Mouse (Mus musculus) lung, postnatal 36 days (tissue): Measurements from ENCODE around the gene Tcf12.
A peak's percentile ranks its signal among the peaks of the same experiment; 100 is the strongest.

Source experiments
- DNase-seq: peaks from one replicate; pipeline ENCODE4 v3.0.0; 2022; ENCODE audit warnings: mixed read lengths

The Tcf12 gene

GRCm38 (mm10) chr9:71831756-71832699 lies 279.6 kb downstream of the Tcf12 start:
- peak; percentile 87 for DNase-seq

- no peak for DNase-seq
Measured at GRCm38 (mm10) chr9:71830994-71831393, 280.7 kb downstream of the Tcf12 start.

- DNase-seq: no peak
Measured at GRCm38 (mm10) chr9:71830365-71830764, 281.3 kb downstream of the Tcf12 start.

- DNase-seq: no peak
Measured at GRCm38 (mm10) chr9:71829753-71830152, 281.9 kb downstream of the Tcf12 start.

DNA sequence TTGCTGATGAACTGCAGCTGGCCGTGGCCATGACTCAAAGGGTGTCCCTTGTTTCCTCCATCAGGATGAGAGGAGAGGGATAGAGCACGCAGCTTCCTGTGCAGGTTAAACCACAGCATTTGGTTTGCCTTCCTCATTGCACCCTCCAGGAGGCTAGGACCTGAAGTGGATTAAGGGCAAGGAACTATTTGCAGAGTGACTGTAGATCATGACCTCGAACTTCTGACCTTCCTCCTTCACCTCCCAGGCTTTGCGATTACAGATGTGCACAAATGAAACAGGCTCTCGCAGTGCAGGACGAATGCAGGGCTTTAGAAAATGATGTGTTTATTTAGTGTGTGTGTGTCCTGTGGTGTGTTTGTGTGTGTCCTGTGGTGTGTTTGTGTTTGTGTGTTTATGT lies 282.5 kb downstream of the Tcf12 start:
- no peak for DNase-seq

- DNase-seq: no peak
Measured at GRCm38 (mm10) chr9:71827371-71827770, 284.3 kb downstream of the Tcf12 start.

- DNase-seq: peak; percentile 67
Measured at GRCm38 (mm10) chr9:71826040-71826525, 285.6 kb downstream of the Tcf12 start.

GRCm38 (mm10) chr9:71822003-71822402 lies 289.7 kb downstream of the Tcf12 start:
- no peak for DNase-seq

DNA sequence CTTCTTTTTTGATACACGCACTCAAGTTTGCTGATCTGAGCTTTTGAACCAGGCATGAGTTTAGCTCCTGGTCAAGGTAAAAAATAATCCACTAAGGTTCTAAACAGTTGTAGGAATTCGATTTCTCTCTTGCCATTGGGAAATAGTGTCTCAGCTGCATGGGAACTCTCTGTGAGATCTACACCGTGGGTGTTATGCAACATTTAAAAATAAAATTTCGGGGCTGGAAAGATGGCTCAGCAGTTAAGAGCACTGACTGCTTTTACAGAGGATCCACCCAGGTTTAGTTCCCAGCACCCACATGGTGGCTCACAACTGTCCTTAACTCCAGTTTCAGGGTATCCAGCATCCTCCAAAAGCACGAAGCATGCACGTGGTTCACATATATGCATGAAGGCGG lies 293.2 kb downstream of the Tcf12 start:
- no peak for DNase-seq

- no peak for DNase-seq
Measured at GRCm38 (mm10) chr9:71816121-71816520, 295.6 kb downstream of the Tcf12 start.

DNA sequence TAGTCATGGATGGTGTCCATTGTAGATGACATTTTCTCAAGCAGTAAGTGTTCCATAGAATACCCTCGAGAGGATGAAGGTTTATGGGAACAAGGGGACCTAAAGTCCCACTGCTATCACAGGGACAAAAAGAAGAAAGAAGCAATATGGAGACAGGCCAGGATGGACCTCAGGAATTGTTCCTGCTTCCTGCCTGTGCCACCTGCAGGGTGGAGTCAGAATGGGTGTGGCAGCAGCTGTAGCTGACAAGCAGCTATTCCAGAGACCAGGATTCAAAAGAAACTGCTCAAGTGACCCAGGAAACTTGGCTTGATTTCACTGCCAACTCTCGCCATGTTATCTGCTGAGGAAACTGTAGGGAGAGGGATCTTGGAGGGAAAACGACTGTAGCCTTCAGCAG lies 298.1 kb downstream of the Tcf12 start:
- DNase-seq: no peak

- no peak for DNase-seq
Measured at GRCm38 (mm10) chr9:71812914-71813313, 298.8 kb downstream of the Tcf12 start.

DNA sequence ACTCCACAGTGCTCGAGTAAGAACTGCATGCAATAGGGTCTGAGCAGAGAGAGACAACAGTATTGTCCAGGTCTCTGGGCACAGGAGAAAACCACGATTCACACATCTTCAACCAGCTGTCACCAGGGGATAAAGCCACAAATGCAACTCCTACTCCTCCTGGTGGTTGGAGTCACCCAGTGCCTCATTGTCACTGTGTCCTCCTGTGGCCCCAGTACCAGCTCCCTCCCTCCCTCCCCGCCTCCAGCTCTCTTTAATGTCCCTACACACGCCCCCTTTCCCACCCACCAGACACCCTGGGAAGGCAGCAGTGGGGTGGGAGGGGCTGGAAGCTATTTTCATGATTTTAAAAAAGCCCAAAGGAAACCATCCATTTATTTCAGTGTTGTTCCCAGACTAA lies 299.3 kb downstream of the Tcf12 start:
- DNase-seq: no peak

GRCm38 (mm10) chr9:71811404-71811803 lies 300.3 kb downstream of the Tcf12 start:
- DNase-seq: no peak

DNA sequence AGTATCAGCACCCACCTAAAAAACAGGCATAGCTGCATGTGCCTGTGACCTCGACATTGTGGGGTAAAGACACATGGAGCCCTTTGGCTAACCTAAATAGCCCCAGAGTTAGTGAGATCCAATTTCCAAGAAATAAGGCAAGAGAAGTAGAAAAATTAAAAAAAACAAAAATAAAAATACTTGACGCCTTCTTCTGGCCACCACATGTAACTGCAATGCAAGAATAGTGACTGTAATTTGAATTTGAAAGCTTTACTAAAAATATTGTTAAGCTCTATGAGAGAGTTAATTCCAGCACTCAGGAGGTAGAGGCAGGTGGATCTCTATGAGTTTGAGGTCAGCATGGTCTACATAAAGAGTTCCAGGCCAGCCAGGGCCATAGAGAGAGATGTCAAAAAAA lies 300.9 kb downstream of the Tcf12 start:
- no peak for DNase-seq

DNA sequence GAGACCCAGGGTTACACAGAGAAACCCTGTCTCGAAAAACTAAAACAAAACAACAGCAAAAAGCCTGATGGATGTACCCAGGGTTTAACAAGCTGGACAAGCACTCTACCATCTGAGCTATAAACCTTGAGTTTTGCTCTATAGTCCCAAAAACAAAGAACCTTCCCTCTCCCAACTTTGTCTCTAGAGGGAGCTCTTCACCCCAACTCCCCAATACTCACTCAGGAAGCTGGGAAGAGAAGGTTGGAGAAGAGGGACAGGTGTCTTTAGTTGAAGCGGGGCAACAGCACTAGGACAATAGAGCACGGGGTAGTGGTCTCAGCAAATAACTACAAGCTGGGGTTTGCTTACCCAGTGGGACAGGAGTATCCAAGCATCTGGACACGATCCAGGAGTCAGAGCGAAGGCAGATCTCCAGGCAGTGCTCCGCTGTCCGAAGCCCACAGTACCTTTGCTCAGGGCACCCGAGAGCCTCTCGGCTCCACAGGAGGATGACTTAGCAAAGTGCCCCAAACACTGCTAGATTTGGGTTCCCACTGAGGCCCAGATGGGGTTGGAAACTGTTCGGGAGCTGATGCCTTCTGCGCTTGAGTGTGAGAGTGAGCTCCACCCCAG lies 302.9 kb downstream of the Tcf12 start:
- no peak for DNase-seq

- no peak for DNase-seq
Measured at GRCm38 (mm10) chr9:71807801-71808200, 303.9 kb downstream of the Tcf12 start.

- peak; percentile 88 for DNase-seq
Measured at GRCm38 (mm10) chr9:71806422-71806805, 305.3 kb downstream of the Tcf12 start.

GRCm38 (mm10) chr9:71805646-71806421 lies 305.8 kb downstream of the Tcf12 start:
- DNase-seq: no peak

DNA sequence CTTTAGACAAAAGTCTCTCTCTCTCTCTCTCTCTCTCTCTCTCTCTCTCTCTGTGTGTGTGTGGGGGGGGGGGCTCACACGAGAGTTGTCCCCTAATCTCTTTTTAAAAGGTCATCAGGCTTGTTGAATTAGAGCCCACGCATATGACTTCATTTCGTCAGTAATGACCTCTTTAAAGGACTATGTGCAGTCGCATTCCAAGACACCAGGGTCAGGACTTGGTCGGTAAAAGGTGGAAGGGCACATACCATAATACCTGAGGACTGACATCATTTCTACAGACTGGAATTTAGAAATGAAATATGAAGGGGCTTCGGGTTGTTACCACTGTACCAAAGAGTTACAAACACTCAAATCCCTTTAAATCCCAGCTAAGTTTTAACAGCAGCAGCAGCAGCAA lies 307.6 kb downstream of the Tcf12 start:
- DNase-seq: no peak

DNA sequence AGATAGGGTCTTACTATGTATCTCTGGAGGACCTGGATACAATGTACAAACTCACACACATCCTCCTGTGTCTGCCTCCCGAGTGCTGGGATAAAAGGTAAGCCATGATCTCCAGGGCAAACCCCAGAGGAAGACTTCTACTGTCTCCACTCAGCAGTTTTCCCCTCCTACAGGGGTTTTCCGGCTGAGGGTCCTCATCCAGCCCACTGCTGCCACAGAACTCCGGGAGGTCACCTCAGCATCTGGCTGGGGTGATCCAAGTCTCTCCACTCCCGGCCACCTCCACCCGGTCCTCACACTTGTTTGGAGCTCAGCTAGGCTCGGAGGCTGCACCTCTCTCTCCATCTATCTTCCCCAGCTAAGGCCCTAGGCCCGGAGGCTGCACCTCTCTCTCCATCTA lies 308.4 kb downstream of the Tcf12 start:
- no peak for DNase-seq

- no peak for DNase-seq
Measured at GRCm38 (mm10) chr9:71799598-71799997, 312.1 kb downstream of the Tcf12 start.

DNA sequence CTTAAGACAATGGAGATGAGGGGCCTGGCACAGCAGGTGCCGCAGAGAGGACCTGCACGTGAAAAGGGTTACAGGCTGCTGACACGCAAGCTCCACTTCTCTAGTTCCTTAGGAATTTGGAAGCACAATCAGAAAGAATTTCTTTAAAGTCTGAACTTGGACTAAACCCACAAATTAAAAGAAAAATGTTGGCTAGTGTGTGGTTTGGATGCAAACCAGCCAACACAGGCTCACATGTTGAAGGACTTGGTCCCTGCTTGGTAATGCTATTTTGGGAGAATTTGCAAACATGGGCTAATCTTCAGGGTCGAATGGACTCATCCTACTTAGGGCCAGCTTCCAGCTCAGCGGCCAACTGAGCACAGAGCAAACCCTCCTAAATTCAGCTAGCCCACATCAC lies 313.5 kb downstream of the Tcf12 start:
- DNase-seq: no peak
